Mouse (Mus musculus) kidney, postnatal 0 days (tissue): ENCODE measurements around the gene Nr2c1. TPM values are rescaled to one million over a fixed set of nuclear protein-coding genes. Genes with fewer than 3 reads are reported as not detected.
A peak's percentile ranks its signal among the peaks of the same experiment; 100 is the strongest.

Source experiments
- ATAC-seq: fragments of 200-750 bp; cut with Nextera tagmentation; replicated peaks from 2 replicates; pipeline ENCODE4 v1.8.0; 2017; ENCODE audit warnings: low read depth, moderate number of reproducible peaks, moderate TSS enrichment, moderate library complexity; ENCODE audit not compliant: low FRiP score
- DNase-seq: peaks from one replicate; pipeline ENCODE4 v3.0.0-alpha.2; 2016; ENCODE audit warnings: low spot score
- H3K27ac ChIP-seq: fragments of 300-500 bp; sonication (generic); 2 replicates; pipeline ENCODE4 v1.5.1; 2014; ENCODE audit warnings: mild to moderate bottlenecking
- H3K27me3 ChIP-seq: fragments of 300-500 bp; sonication (generic); 2 replicates; pipeline ENCODE4 v1.6.1; 2014; ENCODE audit warnings: low read length, mixed read lengths; ENCODE audit not compliant: insufficient read depth
- H3K36me3 ChIP-seq: fragments of 300-500 bp; sonication (generic); 2 replicates; pipeline ENCODE4 v1.6.1; 2014; ENCODE audit warnings: low read length, mixed read lengths; ENCODE audit not compliant: insufficient read depth
- H3K4me1 ChIP-seq: fragments of 300-500 bp; sonication (generic); replicated peaks from 2 replicates; pipeline ENCODE4 v1.6.1; 2014; ENCODE audit warnings: antibody characterized with exemption, low read length, mixed read lengths; ENCODE audit not compliant: insufficient read depth
- H3K4me2 ChIP-seq: fragments of 300-500 bp; sonication (generic); 2 replicates; pipeline ENCODE4 v1.6.1; 2014; ENCODE audit warnings: mild to moderate bottlenecking, low read length, moderate library complexity, mixed read lengths
- H3K4me3 ChIP-seq: fragments of 300-500 bp; sonication (generic); replicated peaks from 2 replicates; pipeline ENCODE4 v1.5.1; 2014; ENCODE audit warnings: low read depth, low read length
- H3K9ac ChIP-seq: fragments of 300-500 bp; sonication (generic); 2 replicates; pipeline ENCODE4 v1.6.1; 2014; ENCODE audit warnings: low read depth, low read length
- H3K9me3 ChIP-seq: fragments of 300-500 bp; sonication (generic); replicated peaks from 2 replicates; pipeline ENCODE4 v1.6.1; 2016; ENCODE audit warnings: low read length, inconsistent platforms, mixed read lengths
- CTCF ChIP-seq: IDR thresholded peaks from 2 replicates; pipeline ENCODE4 v1.5.1; 2016; ENCODE audit warnings: antibody characterized with exemption, low read depth, mild to moderate bottlenecking, moderate library complexity
- WGBS: fragments of 180-500 bp; shearing (Covaris S2); extraction: QIAGEN DNeasy Blood & Tissue Kit; methylation state at CpG from one replicate; pipeline ENCODE4 v1.1.7; 2014; 5-methylcytosine and 5-hydroxymethylcytosine counted together
- polyA plus RNA-seq: library from polyadenylated mRNA; unstranded; fragments of >200 nt; fragmentation: Nextera tagmentation; extraction: Ambion mirVana; gene quantifications from 2 replicates; pipeline ENCODE4 v1.2.1, GENCODE M21; 2015

Nr2c1 gene
- polyA plus RNA-seq, 1 experiment from 2014 or later: 5.7 TPM

GRCm38 (mm10) chr10:94174652-94175051 lies 26.8 kb downstream of the Nr2c1 start:
- 82% methylated on average over 7 of the region's 7 CpGs for WGBS
- Histone ChIP-seq H3K9me3 (no peaks in the 10 kb centered on the region), H3K36me3 (peaks cover 44% of the 10 kb centered on the region; the same call in 1 of the 2 replicates), H3K9ac (no peak overlapping the region), H3K27me3 (no peaks in the 10 kb centered on the region), H3K4me3 (no peak overlapping the region), H3K27ac (no peak overlapping the region), H3K4me1 (no peaks in the 10 kb centered on the region), H3K4me2 (no peak overlapping the region)
- ATAC-seq: no peak
- DNase-seq: no peak
- TF ChIP-seq CTCF: no peak

- Histone ChIP-seq H3K9ac (no peak overlapping the region), H3K27ac (no peak overlapping the region), H3K4me3 (no peak overlapping the region), H3K4me1 (no peaks in the 10 kb centered on the region), H3K4me2 (no peak overlapping the region), H3K36me3 (peaks cover 13% of the 10 kb centered on the region; the same call in 1 of the 2 replicates), H3K27me3 (no peaks in the 10 kb centered on the region), H3K9me3 (no peaks in the 10 kb centered on the region)
- no peak for DNase-seq
- no peak for ATAC-seq
- TF ChIP-seq CTCF: no peak
- WGBS: 57% methylated on average over 4 of the region's 4 CpGs
Observed at GRCm38 (mm10) chr10:94183199-94183598, 35.4 kb downstream of the Nr2c1 start.

GRCm38 (mm10) chr10:94198482-94199405 lies 50.9 kb downstream of the Nr2c1 start, which contains the start of gene Ndufa12:
TSS of gene Ndufa12 (plus strand) at chr10:94198720.
- Histone ChIP-seq H3K4me2 (peak within 1 kb of the TSS; percentile 81), H3K9me3 (no peaks in the 10 kb centered on the region), H3K9ac (peak within 1 kb of the TSS; percentile 84), H3K4me3 (peak within 1 kb of the TSS; percentile 89), H3K36me3 (peaks cover 23% of the 10 kb centered on the region; the same call in 1 of the 2 replicates), H3K4me1 (peaks cover 5% of the 10 kb centered on the region; the same call in 1 of the 2 replicates), H3K27ac (peak within 1 kb of the TSS; percentile 96), H3K27me3 (no peaks in the 10 kb centered on the region)
- ATAC-seq: peak; percentile 96
- WGBS: under 1% methylated on average over 46 of the region's 46 CpGs
- TF ChIP-seq CTCF: peak; percentile 61
- peak; percentile 97 for DNase-seq

GRCm38 (mm10) chr10:94204973-94205372 lies 57.1 kb downstream of the Nr2c1 start:
- H3K9me3 ChIP-seq: no peaks in the 10 kb centered on the region
- no peak overlapping the region for H3K4me2 ChIP-seq
- peaks cover 44% of the 10 kb centered on the region for H3K36me3 ChIP-seq
- WGBS: 94% methylated on average over 4 of the region's 4 CpGs
- H3K4me3 ChIP-seq: no peak overlapping the region
- TF ChIP-seq CTCF: no peak
- no peaks in the 10 kb centered on the region for H3K27me3 ChIP-seq
- no peak overlapping the region for H3K9ac ChIP-seq
- no peaks in the 10 kb centered on the region for H3K4me1 ChIP-seq
- no peak for DNase-seq
- H3K27ac ChIP-seq: no peak overlapping the region
- no peak for ATAC-seq

- Histone ChIP-seq H3K9ac (no peak overlapping the region), H3K9me3 (no peaks in the 10 kb centered on the region), H3K27me3 (no peaks in the 10 kb centered on the region), H3K4me2 (no peak overlapping the region), H3K27ac (no peak overlapping the region), H3K4me3 (no peak overlapping the region), H3K4me1 (no peaks in the 10 kb centered on the region), H3K36me3 (peaks cover 24% of the 10 kb centered on the region)
- DNase-seq: peak; percentile 59
- ATAC-seq: no peak
- TF ChIP-seq CTCF: peak; percentile 67
- WGBS: 71% methylated on average over 6 of the region's 6 CpGs
Observed at GRCm38 (mm10) chr10:94210718-94211618, 63.1 kb downstream of the Nr2c1 start.

GRCm38 (mm10) chr10:94211725-94212124 lies 63.9 kb downstream of the Nr2c1 start:
- no peak overlapping the region for H3K9ac ChIP-seq
- DNase-seq: peak; percentile 71
- no peak overlapping the region for H3K4me2 ChIP-seq
- WGBS: 26% methylated on average over 2 of the region's 2 CpGs
- no peak overlapping the region for H3K27ac ChIP-seq
- no peak overlapping the region for H3K4me3 ChIP-seq
- no peaks in the 10 kb centered on the region for H3K4me1 ChIP-seq
- no peak for TF ChIP-seq CTCF
- peaks cover 18% of the 10 kb centered on the region for H3K36me3 ChIP-seq
- no peaks in the 10 kb centered on the region for H3K9me3 ChIP-seq
- H3K27me3 ChIP-seq: no peaks in the 10 kb centered on the region
- ATAC-seq: no peak
